Mouse (Mus musculus) olfactory bulb, adult 2 months (tissue): ENCODE measurements around the gene Zmym2.

Experiments
- CTCF ChIP-seq: fragments of 200-500 bp; IDR thresholded peaks from 2 replicates; pipeline ENCODE4 v1.5.1; 2012; ENCODE audit warnings: low read depth, mild to moderate bottlenecking, low read length, moderate library complexity; ENCODE audit not compliant: insufficient read depth
- POLR2A ChIP-seq: fragments of 200-500 bp; IDR thresholded peaks from 2 replicates; pipeline ENCODE4 v1.6.1; 2012; ENCODE audit warnings: mild to moderate bottlenecking, low read depth, low read length, moderate library complexity; ENCODE audit not compliant: insufficient read depth

GRCm38 (mm10) chr14:56844507-56844906 lies 41.9 kb upstream of the Zmym2 start:
- TF ChIP-seq POLR2A (no peak), CTCF (no peak)
